Comparison of ENCODE assay signal across 25 mouse cellular contexts in genomic region chr4:114994218-114994617, GRCm38 (mm10). TPM values are rescaled to one million over a fixed set of nuclear protein-coding genes. Genes with fewer than 3 reads are reported as not detected.
DNase-seq lines count a peak whose midpoint lies in the region; ATAC-seq and TF ChIP-seq lines count a peak whose summit lies in the region.
"Had no signal": no experiment of that assay in that cellular context is flagged by ENCODE, and none has a peak within 500 bp of the region (broad histone marks: within the 10 kb centered on the region; RNA-seq: fewer than 3 reads in every experiment).

No protein-coding gene starts in this region.

- H3K4me3 ChIP-seq in bone marrow macrophage, adult 2 months (ENCODE audit: insufficient read depth, low read length), result no peak overlapping the region
- H3K4me3 ChIP-seq in kidney, adult 2 months (ENCODE audit: insufficient read depth, low read depth, low read length), result no peak overlapping the region
- no peak overlapping the region for H3K4me3 ChIP-seq in gastrocnemius, adult 2 months
- H3K4me3 ChIP-seq: heart, adult 2 months; heart, embryonic 10.5 days; heart, embryonic 13.5 days; hindbrain, embryonic 12.5 days; hindbrain, embryonic 15.5 days had no signal

- 88% methylated on average over 3 of the region's 3 CpGs for WGBS in kidney, adult 2 months

- ATAC-seq in hematopoietic stem cell, adult 5-6 weeks (replicated peaks in 1 of 2; ENCODE audit: insufficient read depth in 1 of 2, low FRiP score in 2 of 2, low TSS enrichment in 1 of 2, low read depth in 1 of 2, poor library complexity in 2 of 2, severe bottlenecking in 2 of 2), result peak; percentile 63 to 73; a peak in 3 of 4 replicates
- peak; percentile 80 for ATAC-seq in megakaryocyte progenitor cell, adult 5-6 weeks (replicated peaks; ENCODE audit: poor library complexity)
- ATAC-seq: activated CD4-positive, CD25-positive, alpha-beta regulatory T cell, adult 4 months; CD4-positive, CD25-positive, alpha-beta regulatory T cell, adult 4 months; forebrain, embryonic 14.5 days; forebrain, postnatal 0 days had no signal

- TF ChIP-seq POLR2A in bone marrow macrophage, adult 2 months (IDR thresholded peaks at IDR 0.05; ENCODE audit: borderline replicate concordance, low read depth, low read length), result no peak
- no peak for TF ChIP-seq POLR2A in kidney, adult 2 months (IDR thresholded peaks at IDR 0.05; ENCODE audit: low read depth, low read length)

- TF ChIP-seq CTCF in bone marrow macrophage, adult 2 months (IDR thresholded peaks at IDR 0.05; ENCODE audit: low read depth, low read length), result no peak
- TF ChIP-seq CTCF in kidney, adult 2 months (conservative IDR thresholded peaks at IDR 0.05; ENCODE audit: insufficient read depth, insufficient read length, low read depth, low read length), result no peak
- TF ChIP-seq CTCF in gastrocnemius, adult 2 months (IDR thresholded peaks at IDR 0.05), result no peak

- H3K36me3 ChIP-seq in kidney, adult 2 months (ENCODE audit: control insufficient read depth, insufficient read depth, low read length), result no peaks in the 10 kb centered on the region
- H3K36me3 ChIP-seq: heart, embryonic 10.5 days; heart, embryonic 13.5 days; hindbrain, embryonic 12.5 days; hindbrain, embryonic 15.5 days had no signal

- peak; percentile 61 for DNase-seq in 416B (ENCODE audit: low read depth)
- DNase-seq in cerebellum, postnatal 10 days, result no peak
- DNase-seq in kidney, adult 2 months, result no peak
- no peak for DNase-seq in gastrocnemius, adult 2 months
- DNase-seq: adrenal gland, adult 8-10 months; adrenal gland, postnatal 25 days; cerebellum, adult 11 months; cerebellum, adult 2 months; cerebellum, adult 9-11 months; cerebellum, postnatal 36 days; forebrain, postnatal 0 days; gastrocnemius, postnatal 25 days; heart, adult 2 months; heart, postnatal 14 days; heart, postnatal 4 days had no signal

- H3K27me3 ChIP-seq in kidney, adult 2 months (replicated peaks; ENCODE audit: control insufficient read depth, insufficient read depth, low read length), result no peaks in the 10 kb centered on the region

- peaks cover 17% of the 10 kb centered on the region for H3K4me1 ChIP-seq in bone marrow macrophage, adult 2 months (ENCODE audit: control insufficient read depth, insufficient read depth, low read length)
- no peaks in the 10 kb centered on the region for H3K4me1 ChIP-seq in kidney, adult 2 months (ENCODE audit: control insufficient read depth, insufficient read depth, low read length)
- H3K4me1 ChIP-seq: heart, embryonic 10.5 days; hindbrain, embryonic 12.5 days had no signal

- peak overlapping the region; percentile 82 for H3K27ac ChIP-seq in bone marrow macrophage, adult 2 months (ENCODE audit: insufficient read depth, low read depth, low read length)
- H3K27ac ChIP-seq in kidney, adult 2 months (ENCODE audit: insufficient read depth, low read depth, low read length), result no peak overlapping the region
- no peak overlapping the region for H3K27ac ChIP-seq in gastrocnemius, adult 2 months
- H3K27ac ChIP-seq: heart, adult 2 months; heart, embryonic 10.5 days; heart, embryonic 13.5 days; hindbrain, embryonic 12.5 days; hindbrain, embryonic 15.5 days had no signal

- intact Hi-C loops in gastrocnemius, adult 2 months (cut with DNase I), result no loop called here

RNA-seq across cellular contexts. Expression of gene Stil, which starts 5.7 kb away (rescaled TPM):
- 8.1 and 9.5 TPM in 2 replicates for polyA plus RNA-seq in bone marrow macrophage, adult 2 months (2012; ENCODE audit: insufficient read depth, insufficient read length, missing spikeins)
- 11.6 and 12.1 TPM in 2 replicates for total RNA-seq in hematopoietic stem cell, adult 5-6 weeks (2017)
- 38.4 and 42.3 TPM in 2 replicates for total RNA-seq in megakaryocyte progenitor cell, adult 5-6 weeks (2015)
- 13.2 and 13.6 TPM in 2 replicates for total RNA-seq in megakaryocyte progenitor cell, adult 5-6 weeks (2017)
- polyA plus RNA-seq in kidney, adult 2 months (2012; rRNA removed), result 0.11 and 0.13 TPM in 2 replicates
- under 1 TPM; 0.06 to 0.13 TPM for total RNA-seq in gastrocnemius, adult 2 months (2021)

RNA-seq across cellular contexts. Expression of gene Cmpk1, which starts 7.2 kb away (rescaled TPM):
- polyA plus RNA-seq in bone marrow macrophage, adult 2 months (2012; ENCODE audit: insufficient read depth, insufficient read length, missing spikeins), result 143 and 149 TPM in 2 replicates
- 176 and 184 TPM in 2 replicates for total RNA-seq in hematopoietic stem cell, adult 5-6 weeks (2017)
- total RNA-seq in megakaryocyte progenitor cell, adult 5-6 weeks (2015), result 76.3 and 76.4 TPM in 2 replicates
- total RNA-seq in megakaryocyte progenitor cell, adult 5-6 weeks (2017), result 145 and 167 TPM in 2 replicates
- polyA plus RNA-seq in kidney, adult 2 months (2012; rRNA removed), result 26.1 and 26.3 TPM in 2 replicates
- total RNA-seq in gastrocnemius, adult 2 months (2021), result 10 to 100 TPM; 18.3 to 24.0 TPM

Comparison
In these comparisons a context has a peak if more than half of its experiments do, and no peak if none do; other contexts are left out.
1. RNA of gene Stil, which starts 5.7 kb away (total RNA-seq): 13.2 to 42.3 TPM in megakaryocyte progenitor cell, adult 5-6 weeks and 11.6 to 12.1 TPM in hematopoietic stem cell, adult 5-6 weeks; 0.06 to 0.13 TPM in gastrocnemius, adult 2 months; every median in the first group is over 10 times any median in the second.